Mouse (Mus musculus) midbrain, embryonic 12.5 days (tissue): ENCODE measurements around the gene Gpr107. TPM values are rescaled to one million over a fixed set of nuclear protein-coding genes. Genes with fewer than 3 reads are reported as not detected.

Experiments
- ATAC-seq: fragments of 200-750 bp; cut with Nextera tagmentation; 2 replicates; pipeline ENCODE4 v1.8.0; 2017; ENCODE audit warnings: low read depth, moderate TSS enrichment, moderate library complexity; ENCODE audit not compliant: low FRiP score
- H3K27ac ChIP-seq: fragments of 300-500 bp; sonication (generic); replicated peaks from 2 replicates; pipeline ENCODE4 v1.5.1; 2016; ENCODE audit warnings: mild to moderate bottlenecking
- H3K27me3 ChIP-seq: fragments of 300-500 bp; sonication (generic); 2 replicates; pipeline ENCODE4 v1.6.1; 2016; ENCODE audit warnings: mild to moderate bottlenecking
- H3K36me3 ChIP-seq: fragments of 300-500 bp; sonication (generic); 2 replicates; pipeline ENCODE4 v1.6.1; 2016
- H3K4me1 ChIP-seq: fragments of 300-500 bp; sonication (generic); 2 replicates; pipeline ENCODE4 v1.6.1; 2016
- H3K4me2 ChIP-seq: fragments of 300-500 bp; sonication (generic); replicated peaks from 2 replicates; pipeline ENCODE4 v1.6.1; 2016; ENCODE audit warnings: mild to moderate bottlenecking, moderate library complexity
- H3K4me3 ChIP-seq: fragments of 300-500 bp; sonication (generic); 2 replicates; pipeline ENCODE4 v1.5.1; 2016; ENCODE audit warnings: mild to moderate bottlenecking
- H3K9ac ChIP-seq: fragments of 300-500 bp; sonication (generic); replicated peaks from 2 replicates; pipeline ENCODE4 v1.6.1; 2016; ENCODE audit warnings: mild to moderate bottlenecking, moderate library complexity
- H3K9me3 ChIP-seq: fragments of 300-500 bp; sonication (generic); 2 replicates; pipeline ENCODE4 v1.6.1; 2016; ENCODE audit warnings: mild to moderate bottlenecking
- WGBS: fragments of 180-500 bp; shearing (Covaris S2); methylation state at CpG from one replicate; pipeline ENCODE4 v1.1.7; 2016; 5-methylcytosine and 5-hydroxymethylcytosine counted together
- polyA plus RNA-seq: library from polyadenylated mRNA; unstranded; fragments of >200 nt; fragmentation: Nextera tagmentation; extraction: Ambion mirVana; gene quantifications from 2 replicates; pipeline ENCODE4 v1.2.1, GENCODE M21; 2016

The Gpr107 gene
- polyA plus RNA-seq, 1 experiment from 2014 or later = 41.7 TPM

DNA sequence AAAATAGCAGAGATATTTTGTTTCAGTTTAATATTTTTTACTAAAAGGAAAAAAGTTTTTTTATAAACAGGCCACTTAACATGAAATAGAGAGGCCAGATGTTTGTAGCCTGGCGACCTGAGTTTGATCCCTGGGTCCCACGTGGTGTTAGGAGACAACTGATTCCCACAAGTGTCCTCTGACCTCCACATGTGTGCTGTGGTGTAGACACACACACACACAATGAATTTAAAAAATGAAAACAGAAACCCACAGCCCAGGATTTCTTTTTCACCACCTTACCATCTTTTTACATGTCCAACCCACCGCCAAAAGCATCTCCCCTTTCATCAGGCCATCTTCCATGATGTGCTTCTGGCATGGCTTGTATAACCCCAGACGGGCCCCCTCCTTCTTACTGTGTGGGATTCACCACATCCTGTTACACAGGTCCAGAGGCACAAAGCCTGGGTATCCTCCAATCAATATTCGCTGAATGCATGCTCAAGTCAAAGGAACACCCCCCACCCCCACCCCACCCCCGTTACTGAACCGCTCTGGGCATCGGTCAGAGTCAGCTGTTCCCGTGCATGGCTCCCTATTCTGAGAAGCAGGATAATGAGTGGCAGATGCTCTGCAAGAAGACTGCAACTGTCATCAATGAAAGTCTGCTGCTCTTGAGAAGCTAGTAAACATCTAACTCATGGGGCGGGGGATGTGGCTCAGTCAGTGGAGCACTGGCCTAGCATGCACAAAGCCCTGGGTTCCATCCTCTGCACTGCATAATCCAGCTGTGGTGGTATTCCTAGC, 36.0 kb upstream of the Gpr107 start:
- Histone ChIP-seq H3K36me3 (no peaks in the 10 kb centered on the region), H3K27ac (peak overlapping the region; percentile 5; the same call in 1 of the 2 replicates), H3K27me3 (no peaks in the 10 kb centered on the region), H3K4me1 (peaks cover 4% of the 10 kb centered on the region; the same call in 1 of the 2 replicates), H3K4me3 (no peak overlapping the region), H3K9me3 (no peaks in the 10 kb centered on the region), H3K9ac (no peak overlapping the region), H3K4me2 (no peak overlapping the region)
- no peak for ATAC-seq
- WGBS = 72% methylated on average over 10 of the region's 10 CpGs

- Histone ChIP-seq H3K27ac (no peak overlapping the region), H3K9me3 (no peaks in the 10 kb centered on the region), H3K4me1 (peaks cover 4% of the 10 kb centered on the region; the same call in 1 of the 2 replicates), H3K27me3 (no peaks in the 10 kb centered on the region), H3K4me2 (no peak overlapping the region), H3K4me3 (no peak overlapping the region), H3K9ac (no peak overlapping the region), H3K36me3 (no peaks in the 10 kb centered on the region)
- WGBS = 90% methylated on average over 3 of the region's 3 CpGs
- no peak for ATAC-seq
Measured at GRCm38 (mm10) chr2:31118211-31118610, 33.9 kb upstream of the Gpr107 start.

DNA sequence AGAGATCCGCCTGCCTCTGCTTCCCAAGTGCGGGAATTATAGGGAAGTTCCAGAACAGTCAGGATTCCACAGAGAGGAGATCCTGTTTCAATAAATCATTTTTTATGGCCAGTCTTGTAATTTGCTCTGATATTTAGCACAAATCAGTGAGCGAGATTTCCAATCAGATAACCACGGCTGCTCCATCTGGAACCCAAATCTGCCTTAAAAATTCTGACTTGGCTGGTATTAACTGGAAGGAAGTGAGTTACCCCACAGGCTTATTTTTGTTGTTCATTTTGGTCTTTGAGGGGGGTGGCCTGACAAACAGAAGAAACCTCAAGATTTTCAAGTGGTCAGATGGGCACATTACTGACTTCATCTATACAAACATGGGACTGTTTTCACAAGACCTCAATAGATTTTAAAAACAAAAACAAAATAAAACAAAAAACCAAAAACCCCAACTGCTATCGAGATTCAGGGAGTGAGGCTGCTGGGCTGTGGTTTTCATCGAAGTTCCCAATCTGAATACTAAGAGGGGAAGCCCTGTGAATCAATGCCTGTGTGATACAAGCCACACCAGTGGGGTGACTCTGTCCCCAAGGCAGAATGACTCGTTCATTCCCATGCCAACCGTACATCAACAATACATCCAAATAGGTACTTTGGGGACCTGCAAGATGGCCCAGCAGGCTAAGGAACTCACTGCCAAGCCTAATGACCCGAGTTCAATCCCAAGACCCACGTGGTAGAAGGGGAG, 33.3 kb upstream of the Gpr107 start:
- Histone ChIP-seq H3K4me2 (no peak overlapping the region), H3K4me1 (peaks cover 4% of the 10 kb centered on the region; the same call in 1 of the 2 replicates), H3K27ac (no peak overlapping the region), H3K36me3 (no peaks in the 10 kb centered on the region), H3K9ac (no peak overlapping the region), H3K27me3 (no peaks in the 10 kb centered on the region), H3K9me3 (no peaks in the 10 kb centered on the region), H3K4me3 (no peak overlapping the region)
- ATAC-seq = no peak
- 93% methylated on average over 10 of the region's 10 CpGs for WGBS

DNA sequence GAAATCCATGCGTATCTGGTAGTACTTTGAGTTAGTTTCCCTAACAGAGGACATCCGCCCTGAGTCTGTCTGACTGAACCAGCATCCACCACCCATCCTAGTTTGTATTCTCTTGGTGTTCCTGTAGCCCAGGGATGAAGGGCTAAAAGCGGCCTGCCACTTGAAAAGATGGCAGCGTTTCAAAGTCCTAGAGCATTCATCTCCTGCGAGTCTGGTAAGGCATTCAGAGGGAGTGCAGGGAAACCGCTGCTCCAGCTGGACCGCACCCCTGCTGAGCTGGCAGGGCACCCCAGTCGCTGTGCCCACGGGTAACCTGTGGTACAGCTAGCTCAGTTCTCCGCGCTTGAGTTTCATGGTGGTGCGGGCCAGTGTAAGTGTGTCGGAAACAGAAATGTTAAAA, 32.3 kb upstream of the Gpr107 start:
- Histone ChIP-seq H3K27ac (no peak overlapping the region; the same call in 1 of the 2 replicates), H3K27me3 (no peaks in the 10 kb centered on the region), H3K36me3 (no peaks in the 10 kb centered on the region), H3K4me2 (no peak overlapping the region), H3K9ac (no peak overlapping the region), H3K4me1 (peaks cover 4% of the 10 kb centered on the region; the same call in 1 of the 2 replicates), H3K4me3 (no peak overlapping the region), H3K9me3 (no peaks in the 10 kb centered on the region)
- ATAC-seq = no peak
- WGBS = 72% methylated on average over 13 of the region's 13 CpGs

GRCm38 (mm10) chr2:31121131-31121693, 30.9 kb upstream of the Gpr107 start:
- H3K36me3 ChIP-seq = no peaks in the 10 kb centered on the region
- no peak overlapping the region for H3K4me2 ChIP-seq
- WGBS = 85% methylated on average over 7 of the region's 7 CpGs
- H3K9me3 ChIP-seq = no peaks in the 10 kb centered on the region
- H3K4me1 ChIP-seq = peaks cover 4% of the 10 kb centered on the region; the same call in 1 of the 2 replicates
- ATAC-seq = no peak
- no peaks in the 10 kb centered on the region for H3K27me3 ChIP-seq
- no peak overlapping the region for H3K9ac ChIP-seq
- H3K4me3 ChIP-seq = no peak overlapping the region
- no peak overlapping the region for H3K27ac ChIP-seq

DNA sequence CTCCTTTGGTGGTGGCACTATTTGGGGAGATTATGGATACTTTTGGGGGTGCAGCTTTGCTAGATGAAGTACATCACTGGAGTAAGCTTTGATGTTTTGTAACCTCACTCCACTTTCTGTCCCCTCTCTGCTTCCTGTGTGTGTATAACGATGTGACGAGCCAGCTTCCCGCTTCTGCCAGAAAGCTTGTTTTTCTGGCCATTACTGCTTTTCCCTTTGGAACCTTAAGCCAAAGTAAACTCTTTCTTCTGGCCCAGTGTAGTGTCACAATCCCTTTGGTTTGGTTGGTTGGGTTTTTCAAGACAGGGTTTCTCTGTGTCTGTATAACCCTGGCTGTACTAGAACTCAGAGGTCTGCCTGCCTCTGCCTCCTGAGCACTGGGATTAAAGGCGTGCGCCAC, 29.3 kb upstream of the Gpr107 start:
- Histone ChIP-seq H3K36me3 (no peaks in the 10 kb centered on the region), H3K4me3 (no peak overlapping the region), H3K27me3 (no peaks in the 10 kb centered on the region), H3K9me3 (no peaks in the 10 kb centered on the region), H3K27ac (no peak overlapping the region), H3K9ac (no peak overlapping the region), H3K4me2 (no peak overlapping the region), H3K4me1 (0 out of 2 replicates have a peak, but pooled peaks cover 6% of the 10 kb centered on the region)
- no peak for ATAC-seq
- 98% methylated on average over 5 of the region's 5 CpGs for WGBS

DNA sequence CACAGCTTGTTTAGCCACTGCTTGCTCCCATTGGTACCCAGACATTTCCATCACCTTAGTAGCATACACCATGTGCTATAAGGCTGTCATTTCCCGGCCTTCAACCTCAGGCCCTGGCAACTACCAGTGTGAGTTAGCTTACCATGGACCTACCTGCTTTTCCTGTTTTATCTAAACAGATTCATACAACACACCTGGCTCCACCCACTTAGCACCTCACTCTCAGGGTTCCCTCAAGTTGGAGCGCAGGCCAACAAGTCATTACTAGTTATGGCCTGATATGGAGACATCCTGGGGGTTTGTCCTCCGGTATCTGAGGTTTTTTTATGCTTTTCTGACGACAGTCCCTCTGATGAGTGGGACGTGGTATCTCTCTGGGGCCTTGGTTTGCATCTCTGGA, 28.6 kb upstream of the Gpr107 start:
- Histone ChIP-seq H3K27me3 (no peaks in the 10 kb centered on the region), H3K4me3 (no peak overlapping the region), H3K36me3 (no peaks in the 10 kb centered on the region), H3K4me2 (no peak overlapping the region), H3K9ac (no peak overlapping the region), H3K27ac (no peak overlapping the region), H3K4me1 (0 out of 2 replicates have a peak, but pooled peaks cover 7% of the 10 kb centered on the region), H3K9me3 (no peaks in the 10 kb centered on the region)
- WGBS = 92% methylated on average over 5 of the region's 5 CpGs
- ATAC-seq = no peak

GRCm38 (mm10) chr2:31124694-31125093, 27.4 kb upstream of the Gpr107 start:
- 86% methylated on average over 2 of the region's 2 CpGs for WGBS
- ATAC-seq = no peak

GRCm38 (mm10) chr2:31125156-31125555, 27.0 kb upstream of the Gpr107 start:
- Histone ChIP-seq H3K4me2 (no peak overlapping the region), H3K27ac (no peak overlapping the region), H3K27me3 (no peaks in the 10 kb centered on the region), H3K4me3 (no peak overlapping the region), H3K4me1 (0 out of 2 replicates have a peak, but pooled peaks cover 7% of the 10 kb centered on the region), H3K9ac (no peak overlapping the region), H3K36me3 (no peaks in the 10 kb centered on the region), H3K9me3 (no peaks in the 10 kb centered on the region)
- ATAC-seq = no peak
- WGBS = 85% methylated on average over 7 of the region's 7 CpGs

More at GRCm38 (mm10) chr2:31124694-31125093, 27.4 kb upstream of the Gpr107 start:
- H3K9me3 ChIP-seq = no peaks in the 10 kb centered on the region
- no peaks in the 10 kb centered on the region for H3K36me3 ChIP-seq
- H3K4me1 ChIP-seq = 0 out of 2 replicates have a peak, but pooled peaks cover 7% of the 10 kb centered on the region
- H3K4me2 ChIP-seq = no peak overlapping the region
- H3K27me3 ChIP-seq = no peaks in the 10 kb centered on the region
- no peak overlapping the region for H3K27ac ChIP-seq
- no peak overlapping the region for H3K9ac ChIP-seq
- no peak overlapping the region for H3K4me3 ChIP-seq

- H3K27ac ChIP-seq = no peak overlapping the region
- no peaks in the 10 kb centered on the region for H3K9me3 ChIP-seq
- H3K4me3 ChIP-seq = no peak overlapping the region
- WGBS = 93% methylated on average over 9 of the region's 9 CpGs
- no peak overlapping the region for H3K4me2 ChIP-seq
- no peaks in the 10 kb centered on the region for H3K36me3 ChIP-seq
- no peaks in the 10 kb centered on the region for H3K27me3 ChIP-seq
- H3K9ac ChIP-seq = no peak overlapping the region
- peaks cover 10% of the 10 kb centered on the region; the same call in 1 of the 2 replicates for H3K4me1 ChIP-seq
- no peak for ATAC-seq
Measured at GRCm38 (mm10) chr2:31126048-31126447, 26.1 kb upstream of the Gpr107 start.

GRCm38 (mm10) chr2:31127219-31127618, 24.9 kb upstream of the Gpr107 start:
- Histone ChIP-seq H3K27ac (no peak overlapping the region), H3K4me1 (peaks cover 13% of the 10 kb centered on the region; the same call in 1 of the 2 replicates), H3K4me3 (no peak overlapping the region), H3K27me3 (no peaks in the 10 kb centered on the region), H3K36me3 (no peaks in the 10 kb centered on the region), H3K9ac (no peak overlapping the region), H3K9me3 (no peaks in the 10 kb centered on the region), H3K4me2 (no peak overlapping the region)
- no peak for ATAC-seq
- 74% methylated on average over 7 of the region's 7 CpGs for WGBS

DNA sequence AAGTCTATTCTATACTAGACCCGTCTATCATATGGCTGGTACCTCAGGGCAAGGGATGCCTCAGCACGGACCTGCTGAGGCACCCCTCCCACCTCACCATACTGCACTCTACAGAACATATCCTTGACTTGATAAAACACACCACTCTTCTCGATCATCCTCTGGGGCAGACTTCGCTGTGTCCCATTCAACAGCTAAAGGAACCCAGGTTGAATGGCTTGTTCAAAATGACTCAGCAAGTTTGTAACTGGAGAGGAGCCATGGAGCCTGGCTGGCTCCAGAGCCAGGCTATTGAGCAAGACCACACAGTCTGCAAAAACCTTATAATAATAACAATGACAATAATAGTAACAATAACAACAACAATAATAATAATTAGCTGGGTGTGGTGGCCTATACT, 24.2 kb upstream of the Gpr107 start:
- WGBS = 78% methylated on average over 4 of the region's 4 CpGs
- Histone ChIP-seq H3K27ac (no peak overlapping the region), H3K4me3 (no peak overlapping the region), H3K9ac (no peak overlapping the region), H3K4me1 (peaks cover 13% of the 10 kb centered on the region; the same call in 1 of the 2 replicates), H3K36me3 (no peaks in the 10 kb centered on the region), H3K4me2 (no peak overlapping the region), H3K27me3 (no peaks in the 10 kb centered on the region), H3K9me3 (no peaks in the 10 kb centered on the region)
- no peak for ATAC-seq
